Mouse (Mus musculus): ENCODE data around the gene Dnajb2.

Dnajb2 gene

DNA sequence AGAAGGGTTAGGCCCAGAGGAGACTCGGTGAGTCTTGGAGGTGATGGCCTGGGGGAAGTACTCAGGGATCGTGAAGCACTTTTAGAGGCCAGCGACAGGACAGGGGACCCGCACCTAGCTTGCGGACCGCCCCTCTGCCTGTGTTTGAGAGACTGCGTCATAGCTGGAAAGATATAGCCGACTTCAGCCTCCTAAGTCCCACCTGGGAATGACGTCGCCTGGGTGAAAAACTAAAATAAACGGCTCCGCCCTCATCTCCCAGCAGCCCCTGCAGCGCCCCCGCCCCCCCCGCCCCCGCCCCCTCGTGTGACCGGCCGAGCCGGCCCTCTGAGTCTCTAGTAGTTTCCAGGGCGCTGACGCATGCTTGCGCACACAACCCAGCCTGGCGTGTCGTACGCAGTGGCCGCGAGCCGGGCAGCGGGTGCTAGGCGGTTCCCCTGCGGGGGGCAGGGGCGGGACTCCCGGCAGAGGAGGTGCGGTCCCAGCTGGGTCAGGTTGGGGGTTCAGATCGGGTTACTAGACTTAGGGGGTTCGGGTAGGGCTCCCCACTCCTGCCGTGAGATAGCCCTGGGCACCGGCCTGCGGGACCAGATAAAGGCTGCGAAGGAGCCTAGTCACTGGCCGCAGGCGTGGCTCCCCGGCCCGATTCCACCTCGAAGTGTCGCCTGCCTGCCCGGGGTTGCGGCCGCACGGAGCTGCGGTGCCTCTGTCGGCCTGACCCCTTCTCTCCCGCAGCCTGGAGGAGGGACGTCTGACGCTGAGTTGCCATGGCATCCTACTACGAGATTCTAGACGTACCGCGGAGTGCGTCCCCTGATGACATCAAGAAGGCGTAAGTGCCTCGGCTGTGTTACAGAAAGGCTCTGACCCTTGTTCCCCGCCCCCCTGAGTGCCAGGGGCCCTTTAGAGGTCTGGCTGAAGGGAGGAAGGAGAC is at the start of gene Dnajb2:
Gene Dnajb2, plus strand, starts transcription at position 290 of the 934 bp plus-strand sequence.
- DNase-seq, result peak; percentile 93

DNA sequence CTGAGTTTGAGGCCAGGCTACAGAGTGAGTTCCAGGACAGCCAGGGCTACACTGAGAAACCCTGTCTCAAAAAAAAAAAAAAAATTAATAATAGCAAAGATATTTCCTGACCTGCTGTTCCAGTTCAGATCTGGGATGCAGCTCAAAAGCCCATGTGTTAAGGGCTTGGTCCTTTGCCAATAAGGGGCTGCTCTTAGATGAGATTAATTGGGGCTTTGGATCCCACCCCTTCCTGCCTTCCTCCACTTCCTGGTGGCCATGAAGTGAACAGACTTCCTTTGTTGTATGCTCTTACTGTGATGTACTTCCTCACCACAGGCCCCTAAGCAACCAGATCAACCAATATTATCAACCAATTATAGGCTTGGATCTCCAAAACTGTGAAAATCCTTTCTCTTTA is 49.1 kb upstream of the Dnajb2 start:
- no peak for DNase-seq

DNA sequence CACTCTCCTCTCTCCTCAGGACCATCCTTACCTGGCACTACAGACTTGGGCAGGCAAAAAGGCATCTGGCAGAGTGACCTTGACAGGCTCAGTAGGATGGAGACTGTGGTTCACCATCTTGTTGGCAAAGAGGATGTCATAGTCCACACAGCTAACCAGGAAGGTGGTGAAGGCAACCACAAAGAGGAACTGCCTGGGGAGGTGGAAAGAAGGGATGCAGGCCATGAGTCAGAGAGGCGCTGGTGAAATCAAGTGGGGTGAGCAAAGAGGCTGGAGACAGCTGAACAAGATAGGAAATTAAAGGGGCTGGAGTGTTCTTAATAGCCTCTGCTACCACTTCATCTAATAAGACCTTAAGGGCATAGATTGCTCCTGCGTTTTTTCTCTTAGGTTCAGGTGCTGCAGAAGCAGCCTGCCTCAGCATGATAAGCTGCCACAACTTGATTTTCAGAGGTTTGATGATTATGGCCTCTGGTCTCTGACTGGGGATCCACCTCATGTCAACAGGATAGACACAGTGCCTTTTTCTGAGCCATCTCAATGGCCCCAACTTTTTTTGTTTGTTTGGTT is 48.2 kb upstream of the Dnajb2 start:
- no peak for DNase-seq

DNA sequence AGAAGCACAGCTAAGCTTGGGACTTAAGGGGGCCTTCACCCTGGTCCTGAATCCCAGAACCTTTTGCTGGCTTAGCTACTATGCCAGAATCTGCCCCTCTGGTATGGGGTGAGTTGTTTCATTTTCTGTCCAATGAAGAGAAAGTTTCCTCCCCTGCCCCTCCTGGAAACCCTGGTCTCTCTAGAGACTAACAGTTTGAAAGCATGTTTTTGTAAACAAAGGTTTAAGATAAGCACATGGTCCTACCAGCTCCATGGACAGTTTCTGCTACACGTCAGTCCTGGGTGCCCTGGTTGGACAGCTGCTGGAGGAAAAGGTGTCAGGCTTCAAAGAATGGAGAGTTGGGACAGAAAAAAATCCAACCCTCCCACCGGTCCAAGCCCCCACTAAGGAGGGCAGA is 45.6 kb upstream of the Dnajb2 start:
- DNase-seq, result no peak

DNA sequence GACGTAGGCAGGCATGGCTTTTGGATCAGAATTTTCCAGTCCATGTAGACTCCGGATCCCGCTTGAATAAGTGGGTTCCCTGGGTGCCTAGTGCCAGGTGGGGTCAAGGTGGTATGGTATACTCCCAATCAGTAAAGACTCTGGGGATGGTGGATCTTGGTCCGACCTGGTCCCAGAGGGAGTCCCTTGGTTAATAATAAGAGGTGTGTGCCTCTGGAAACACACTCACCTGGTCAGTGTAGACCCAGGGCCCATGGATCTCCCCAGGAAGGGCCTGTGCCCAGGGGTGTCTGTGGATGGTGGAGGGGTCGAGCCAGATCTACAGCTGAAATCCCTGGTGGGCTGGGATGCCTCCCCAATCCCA is 45.0 kb upstream of the Dnajb2 start:
- no peak for DNase-seq

DNA sequence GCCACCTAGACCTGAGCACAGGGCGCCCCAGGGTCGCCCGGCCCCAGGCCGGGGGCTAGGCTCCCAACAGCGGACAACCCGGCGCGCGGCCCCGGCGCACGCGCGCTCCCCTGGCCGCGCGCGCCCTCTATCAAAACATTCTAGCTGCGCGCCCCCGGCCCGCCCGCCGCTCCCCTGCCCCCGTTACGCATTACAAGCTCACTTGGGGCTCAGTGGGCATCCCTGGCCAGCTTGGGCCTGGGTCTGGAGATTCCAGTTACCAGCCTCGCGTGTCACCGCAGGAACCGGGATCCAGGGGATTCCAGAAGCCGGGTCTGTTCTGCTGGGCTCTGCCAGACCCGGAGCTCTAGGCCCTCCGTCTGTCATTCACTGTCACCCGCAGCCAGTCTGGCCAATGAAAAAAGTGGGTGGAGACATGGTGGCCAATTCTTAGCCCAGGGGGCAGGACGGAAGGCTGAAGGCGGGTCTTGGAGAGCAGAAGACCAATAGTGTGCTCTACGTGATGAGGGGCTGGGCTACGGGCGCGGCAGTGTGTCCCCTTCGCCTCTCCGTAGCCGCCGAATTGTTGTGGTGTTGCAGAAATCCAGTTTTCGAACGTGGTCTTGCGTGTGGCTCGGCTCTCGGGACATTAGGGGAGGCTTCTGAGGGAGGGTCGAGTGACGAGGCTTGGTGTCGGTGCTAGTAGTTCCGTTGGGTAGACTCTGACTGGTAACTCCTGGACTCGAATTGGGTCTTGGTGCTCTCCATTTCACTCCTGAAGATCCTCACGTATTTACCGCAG is 44.4 kb upstream of the Dnajb2 start, which contains the start of the genes Ankzf1 and Atg9a:
Gene Ankzf1, plus strand, starts transcription at position 530 of the 781 bp plus-strand sequence.
Gene Atg9a, minus strand, starts transcription at position 575 of the 781 bp plus-strand sequence.
- peak; percentile 96 for DNase-seq

DNA sequence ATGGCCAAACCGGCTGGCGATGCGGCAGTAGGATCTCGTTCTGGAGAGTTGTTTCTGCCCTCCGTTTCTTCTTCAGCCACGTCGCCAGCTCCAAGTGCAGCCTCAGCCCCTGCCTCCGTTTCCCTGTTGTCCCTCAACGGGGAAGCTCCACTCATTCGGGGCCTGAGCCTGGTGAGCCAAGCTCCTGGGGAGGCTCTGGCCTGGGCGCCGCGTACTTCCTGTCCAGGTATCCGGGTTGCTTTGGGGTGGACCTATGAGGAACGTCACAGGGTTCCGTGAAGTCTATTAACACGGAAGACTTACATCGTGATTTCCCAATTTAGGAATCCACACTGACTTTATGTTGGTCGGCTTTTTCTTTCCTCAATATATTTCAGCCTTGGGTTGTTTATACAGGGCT is 43.8 kb upstream of the Dnajb2 start:
- peak; percentile 67 for DNase-seq

DNA sequence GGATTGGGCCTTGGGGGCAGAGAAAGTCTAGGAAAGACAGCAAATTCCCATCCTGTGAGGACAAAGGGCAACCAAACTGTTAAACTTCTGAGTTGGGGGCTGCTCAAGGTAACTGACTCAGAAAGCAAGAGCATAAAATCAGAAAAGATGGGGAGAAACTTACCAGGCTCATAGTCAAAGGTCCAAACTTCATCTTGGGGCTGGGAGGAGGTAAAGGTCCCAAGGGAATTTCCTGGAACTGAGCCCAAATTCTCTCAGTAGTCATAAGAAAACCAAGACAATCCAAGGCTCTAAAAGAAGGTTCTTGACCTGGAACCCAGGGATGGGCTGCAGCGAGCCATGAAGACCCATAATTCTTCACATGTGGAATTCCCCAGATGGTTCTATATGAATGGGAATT is 35.0 kb upstream of the Dnajb2 start:
- DNase-seq, result no peak

DNA sequence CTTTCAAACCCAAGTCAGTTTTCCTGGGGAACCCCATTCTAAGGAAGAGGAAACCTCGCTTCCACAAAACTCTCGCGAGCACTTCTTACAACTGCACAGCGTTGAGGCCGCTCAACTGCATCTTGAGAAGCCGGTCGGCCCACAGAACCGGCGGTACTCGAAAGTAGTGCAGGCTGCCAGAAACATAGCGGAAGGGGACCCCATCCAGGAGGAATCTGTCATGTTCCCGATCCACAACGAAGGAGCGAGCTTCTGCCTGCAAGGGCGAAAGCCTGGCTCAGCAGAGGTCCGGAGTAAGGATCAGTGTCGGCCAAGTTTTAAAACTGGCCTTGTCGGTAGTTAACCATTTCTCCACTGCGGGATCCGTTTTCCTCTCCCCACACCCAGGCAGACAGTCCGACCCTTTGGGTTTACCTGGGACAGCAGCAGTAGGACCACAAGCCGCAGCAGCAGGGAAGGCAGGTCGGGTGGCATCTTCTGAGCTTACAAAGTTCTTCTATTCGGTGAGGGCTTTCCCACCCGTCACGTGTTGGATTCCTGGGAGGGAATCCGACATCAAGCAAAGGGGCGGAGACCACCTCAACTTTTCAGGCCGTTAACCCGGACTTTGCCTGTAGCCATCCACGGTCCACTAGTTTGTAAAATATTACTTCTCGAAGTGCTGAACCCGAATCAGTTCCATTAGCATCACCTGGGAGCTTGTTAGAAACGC is 27.1 kb upstream of the Dnajb2 start:
- peak; percentile 81 for DNase-seq

DNA sequence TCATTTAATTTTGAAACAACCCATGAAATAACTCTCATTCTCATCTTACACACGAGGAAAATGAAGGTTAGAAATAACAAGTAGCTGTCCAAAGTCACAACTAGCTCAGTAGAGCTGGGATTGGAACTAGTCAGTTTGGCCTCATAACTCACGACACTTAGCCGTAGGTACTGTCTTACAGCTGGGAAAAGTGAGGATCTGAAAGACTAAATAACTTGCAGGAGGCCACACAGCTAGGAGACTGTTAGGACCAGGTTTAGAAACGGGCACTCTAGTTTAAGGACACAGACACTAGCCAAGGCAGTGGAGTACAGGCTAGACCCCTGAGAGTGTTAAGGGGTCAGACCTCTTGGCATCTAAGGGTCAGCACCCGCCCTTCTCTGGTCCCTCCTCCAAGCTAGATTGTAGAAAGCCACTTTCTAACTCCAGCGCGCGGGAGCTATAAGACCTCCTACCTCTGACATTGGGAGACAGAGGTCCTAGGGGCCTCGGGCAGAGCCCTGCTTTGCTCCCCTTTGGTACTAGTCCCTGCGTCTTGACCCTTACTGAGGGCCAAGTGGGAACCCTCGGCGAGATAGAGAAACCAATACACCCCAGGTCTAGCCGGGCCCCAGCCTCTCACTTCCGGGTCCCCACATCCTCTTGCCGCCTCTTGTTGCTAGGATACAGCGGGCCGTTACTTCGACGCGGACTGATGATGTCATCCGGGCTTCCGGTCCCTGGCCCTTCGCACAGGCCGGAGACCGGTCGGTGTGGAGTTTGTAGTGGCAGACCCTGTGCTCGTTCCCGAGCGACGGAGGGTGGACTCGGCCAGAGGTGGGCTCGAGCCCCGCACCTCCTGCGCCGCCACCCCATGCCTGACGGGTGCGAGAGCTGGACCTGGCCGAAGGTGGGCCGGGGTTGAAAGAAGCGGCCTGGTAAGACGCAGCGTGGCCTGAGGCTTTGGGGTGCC is 25.8 kb upstream of the Dnajb2 start, which contains the start of the genes Glb1l and Stk16:
Gene Glb1l, minus strand, starts transcription at position 678 of the 952 bp plus-strand sequence.
Gene Stk16, plus strand, starts transcription at position 703 of the 952 bp plus-strand sequence.
- peak; percentile 99 for DNase-seq

DNA sequence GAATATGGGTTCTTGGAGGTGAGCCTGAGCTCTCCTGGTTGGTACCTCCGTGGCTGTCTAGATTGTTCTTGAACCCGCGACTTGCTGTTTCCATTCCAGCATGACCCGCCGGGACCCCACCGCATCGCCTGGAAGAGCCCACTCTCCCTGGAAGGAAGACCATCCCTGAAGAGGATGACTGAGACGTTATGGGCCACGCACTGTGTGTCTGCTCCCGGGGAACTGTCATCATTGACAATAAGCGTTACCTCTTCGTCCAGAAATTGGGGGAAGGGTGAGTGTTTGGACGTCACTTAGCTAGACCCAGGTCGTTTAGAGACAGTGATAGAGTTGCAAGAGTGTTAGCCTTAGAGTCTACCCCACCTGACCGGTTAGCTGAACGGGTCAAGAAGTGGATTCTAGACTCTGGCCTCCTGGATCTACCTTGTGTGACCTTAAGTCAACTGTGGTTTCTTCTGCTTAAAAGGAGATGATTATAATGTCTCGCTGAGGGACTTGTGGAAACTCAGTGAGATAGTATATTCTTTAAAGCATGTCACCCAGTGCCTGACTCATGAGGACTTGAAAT is 25.0 kb upstream of the Dnajb2 start:
- no peak for DNase-seq

DNA sequence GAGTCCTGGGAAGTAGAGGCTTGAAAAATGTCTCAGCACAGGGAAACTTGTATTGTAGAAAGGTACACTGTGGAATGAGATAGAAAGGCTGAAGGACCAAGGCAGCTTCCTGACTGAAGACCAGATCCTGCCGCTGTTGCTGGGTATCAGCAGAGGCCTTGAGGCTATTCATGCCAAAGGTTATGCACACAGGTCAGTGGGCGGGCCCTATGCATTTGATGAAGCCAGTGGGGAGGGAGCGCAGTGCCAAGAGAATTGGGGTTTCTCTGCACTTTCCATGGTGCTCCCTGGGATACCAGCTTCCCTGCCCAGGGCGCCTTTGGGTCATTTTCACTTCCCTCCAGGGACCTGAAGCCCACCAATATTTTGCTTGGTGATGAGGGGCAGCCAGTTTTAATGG is 23.7 kb upstream of the Dnajb2 start:
- no peak for DNase-seq

DNA sequence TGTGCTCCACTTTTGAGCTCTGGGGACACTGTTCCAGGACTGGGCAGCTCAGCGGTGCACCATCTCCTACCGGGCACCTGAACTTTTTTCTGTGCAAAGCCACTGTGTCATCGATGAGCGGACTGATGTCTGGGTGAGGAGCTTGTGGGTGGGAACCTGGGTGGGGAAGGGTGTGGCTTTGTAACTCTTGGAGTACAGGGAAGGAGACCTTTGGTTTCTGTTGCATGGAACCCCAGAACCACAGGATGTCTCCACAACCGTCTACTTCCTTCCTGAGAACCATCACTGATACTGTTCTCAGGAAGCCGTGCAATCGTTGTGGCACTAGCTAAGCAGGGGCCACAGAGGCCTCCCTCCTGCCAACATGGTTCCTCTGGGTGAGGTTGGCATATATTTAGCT is 23.1 kb upstream of the Dnajb2 start:
- DNase-seq, result no peak

DNA sequence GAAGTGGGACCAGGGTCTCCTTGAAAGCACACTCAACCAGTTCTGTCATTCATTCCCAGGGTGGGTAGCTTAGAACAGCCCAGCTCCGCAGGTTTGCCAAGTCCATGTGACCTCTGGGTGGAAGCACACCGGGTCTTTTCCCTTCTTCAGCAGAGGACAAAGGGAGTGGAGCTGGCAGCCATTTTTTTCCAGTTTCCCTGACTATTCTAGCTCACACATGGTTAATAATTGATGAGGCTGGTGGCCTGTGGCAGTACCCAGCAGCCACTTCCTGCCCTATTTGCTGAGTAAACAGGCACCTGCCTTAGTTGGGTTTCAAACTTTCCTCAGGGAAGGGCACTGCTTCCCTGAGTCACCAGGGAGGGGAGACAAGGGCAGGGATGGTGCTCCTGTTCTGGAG is 21.8 kb upstream of the Dnajb2 start:
- peak; percentile 78 for DNase-seq

DNA sequence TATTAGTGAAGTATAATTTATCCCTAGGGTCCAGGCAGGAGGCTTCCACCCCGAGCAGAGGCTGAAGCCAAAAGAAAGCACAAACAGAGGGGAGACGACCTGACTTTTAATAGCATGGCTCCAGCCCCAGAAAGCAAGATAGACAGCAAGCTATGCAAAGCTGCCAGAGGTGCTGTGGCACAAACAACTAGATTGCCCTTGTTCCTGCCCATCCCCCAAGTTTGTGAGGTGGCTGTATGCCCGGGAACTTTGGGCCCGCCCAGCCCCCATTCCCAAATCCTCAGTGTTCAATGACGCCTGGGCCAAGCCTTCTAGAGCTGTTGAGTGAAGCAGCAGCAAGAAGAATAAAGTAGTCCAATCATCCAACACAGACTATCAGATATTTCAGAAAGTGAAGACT is 21.3 kb upstream of the Dnajb2 start:
- DNase-seq, result peak; percentile 69

DNA sequence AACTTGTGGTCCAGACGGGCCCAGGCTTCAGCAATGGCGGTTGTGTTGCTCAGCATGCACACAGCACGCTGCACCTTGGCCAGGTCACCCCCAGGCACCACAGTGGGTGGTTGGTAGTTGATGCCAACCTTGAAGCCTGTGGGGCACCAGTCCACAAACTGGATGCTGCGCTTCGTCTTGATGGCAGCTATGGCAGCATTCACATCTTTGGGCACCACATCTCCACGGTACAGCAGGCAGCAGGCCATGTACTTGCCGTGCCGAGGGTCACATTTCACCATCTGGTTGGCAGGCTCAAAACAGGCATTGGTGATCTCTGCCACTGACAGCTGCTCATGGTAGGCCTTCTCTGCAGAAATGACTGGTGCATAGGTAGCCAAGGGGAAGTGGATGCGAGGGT is 20.4 kb upstream of the Dnajb2 start:
- no peak for DNase-seq

DNA sequence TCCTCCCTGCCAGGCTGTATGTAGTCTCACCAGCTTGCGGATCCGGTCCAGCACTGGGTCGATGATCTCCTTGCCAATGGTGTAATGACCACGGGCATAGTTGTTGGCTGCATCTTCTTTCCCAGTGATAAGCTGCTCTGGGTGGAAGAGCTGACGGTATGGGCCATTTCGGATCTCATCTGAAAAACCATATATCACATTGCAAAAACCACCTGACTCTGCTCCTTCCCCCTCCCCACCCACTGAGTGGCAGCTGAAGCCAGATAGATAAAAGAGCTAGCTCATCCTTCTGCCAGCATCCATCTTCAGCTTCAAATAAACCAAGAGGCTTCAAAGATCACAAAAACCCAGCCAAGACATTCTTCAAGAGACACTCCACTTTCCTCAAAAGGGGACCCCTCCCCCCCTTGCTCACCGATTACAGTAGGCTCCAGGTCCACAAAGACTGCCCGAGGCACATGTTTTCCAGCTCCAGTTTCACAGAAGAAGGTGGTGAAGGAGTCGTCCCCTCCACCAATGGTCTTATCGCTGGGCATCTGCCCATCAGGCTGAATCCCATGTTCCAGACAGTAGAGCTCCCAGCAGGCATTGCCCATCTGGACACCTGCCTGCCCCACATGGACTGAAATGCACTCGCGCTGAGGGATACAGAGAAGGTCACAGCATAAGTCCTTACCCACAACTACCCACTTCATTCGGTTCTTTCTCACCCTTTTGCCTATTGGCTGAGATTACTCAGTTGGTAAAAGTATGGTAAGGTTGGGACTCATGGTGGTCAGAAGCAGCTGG is 19.2 kb upstream of the Dnajb2 start:
- DNase-seq, result no peak

DNA sequence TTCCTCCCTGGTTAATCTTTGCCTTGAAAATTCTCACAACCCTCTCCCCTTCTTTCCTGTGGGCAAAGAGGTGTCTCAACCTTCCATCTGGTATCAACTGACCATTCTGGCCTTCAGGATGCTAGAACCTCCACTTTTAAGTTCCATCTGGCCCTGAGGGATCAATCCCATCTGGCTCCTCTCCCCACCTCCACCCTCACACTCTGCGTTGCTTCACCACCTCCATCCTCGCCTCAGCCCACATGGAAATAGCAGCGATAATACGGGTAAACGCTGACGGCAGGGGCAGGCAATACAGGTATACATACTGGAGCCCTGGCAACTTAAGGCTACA is 18.3 kb upstream of the Dnajb2 start:
- no peak for DNase-seq

DNA sequence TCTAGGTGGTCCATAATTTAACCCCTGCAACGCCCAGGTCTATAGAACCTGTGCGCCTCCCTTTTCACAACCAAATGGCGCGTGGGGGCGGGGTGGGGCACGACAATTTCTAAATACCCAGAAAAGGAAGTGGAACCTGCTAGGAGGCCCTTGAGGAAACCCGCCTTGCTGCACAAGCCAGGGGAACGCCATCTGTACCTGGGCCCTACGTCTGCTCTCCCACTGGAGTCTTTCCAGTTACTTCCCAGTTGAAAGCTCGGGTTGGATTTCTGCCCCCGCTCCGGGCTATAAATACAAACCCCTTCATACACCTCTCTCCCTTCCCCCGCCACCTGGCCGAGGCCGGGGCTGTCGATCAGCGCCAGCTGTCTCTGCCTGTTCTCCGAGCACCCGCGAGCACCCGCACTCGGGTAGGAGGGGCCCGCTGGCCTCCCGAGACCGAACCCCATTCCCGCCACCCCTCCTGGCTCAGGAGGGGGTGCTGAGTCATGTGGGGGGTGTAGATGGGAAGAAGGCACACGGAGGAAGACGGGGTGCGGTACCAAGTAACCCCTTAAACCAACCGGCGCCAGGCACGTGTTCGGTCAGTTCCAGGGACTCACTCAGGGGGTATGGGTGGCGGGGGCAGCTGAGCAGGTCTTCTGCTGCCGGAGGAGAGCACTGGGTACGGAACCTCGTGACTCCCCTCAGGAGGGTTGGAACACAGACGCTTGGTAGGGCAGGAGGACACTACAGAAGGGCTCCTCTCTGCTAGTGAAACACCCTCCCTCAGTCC is 17.8 kb upstream of the Dnajb2 start:
- DNase-seq, result peak; percentile 47

DNA sequence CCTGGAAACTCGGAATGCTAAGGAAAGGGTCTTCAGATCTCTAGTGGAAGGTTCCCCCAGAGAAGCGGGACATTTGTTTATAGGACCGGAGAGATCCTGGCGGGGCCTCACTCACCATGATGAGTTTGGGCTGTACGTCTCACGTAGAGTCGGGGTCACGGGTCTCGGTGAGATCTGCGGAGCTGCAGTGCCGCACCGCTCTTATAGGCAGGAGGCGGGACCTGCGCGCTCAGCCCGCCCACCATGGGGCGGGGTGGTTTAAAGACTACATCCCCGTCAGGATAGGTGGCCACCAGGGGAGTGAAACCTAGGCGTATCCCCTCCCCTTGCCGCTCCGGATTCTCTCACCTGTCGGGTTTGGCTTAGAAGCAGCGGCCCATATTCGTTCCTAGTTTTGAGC is 17.1 kb upstream of the Dnajb2 start:
- DNase-seq, result peak; percentile 93

All from kidney, postnatal 10 days (tissue).